Mouse (Mus musculus): ENCODE results near the gene Zfand4.

DNA sequence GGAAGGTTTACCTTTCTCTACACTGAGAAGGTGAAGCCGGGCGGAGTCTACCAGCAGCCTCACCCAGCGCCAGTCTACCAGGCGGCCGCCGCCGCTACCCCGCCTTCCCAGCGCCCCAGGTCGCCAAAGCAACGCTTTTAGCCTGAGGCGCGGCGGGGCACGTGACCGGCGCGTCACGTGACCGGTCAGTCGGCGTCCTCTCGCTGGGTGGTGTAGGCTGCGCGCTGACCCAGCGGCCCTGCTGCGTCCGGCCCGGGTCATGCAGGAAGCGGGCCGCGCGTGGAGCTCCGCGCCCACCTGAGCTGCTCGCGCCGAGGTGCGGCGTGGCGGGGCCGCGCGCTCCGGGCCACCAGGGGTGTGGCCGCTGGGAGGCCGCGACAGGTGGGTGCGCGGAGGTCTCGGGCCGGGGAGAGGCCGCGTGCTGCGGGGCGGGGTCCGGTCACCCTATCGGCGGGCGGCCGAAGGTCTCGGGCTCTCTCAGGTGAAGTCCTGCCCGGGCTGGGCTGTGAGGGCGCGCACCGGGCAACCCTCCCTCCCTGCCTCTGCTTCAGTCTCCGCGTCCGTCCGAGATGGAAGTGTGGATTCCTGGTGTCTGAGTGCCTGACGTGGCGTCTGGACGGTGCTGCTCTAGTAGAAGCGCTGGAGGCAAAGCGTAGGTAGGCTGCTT, 73.9 kb downstream of the Zfand4 start, which contains the start of gene March8:
- TF ChIP-seq CTCF (IDR thresholded peaks at IDR 0.05; ENCODE audit: low read depth, low read length): no peak
- TF ChIP-seq POLR2A (IDR thresholded peaks at IDR 0.05; ENCODE audit: borderline replicate concordance, low read depth, low read length): no peak

All from bone marrow macrophage, adult 2 months (primary cell).